Mouse (Mus musculus) limb, embryonic 15.5 days (tissue): ENCODE measurements around the gene Cachd1. TPM values are rescaled to one million over a fixed set of nuclear protein-coding genes. Genes with fewer than 3 reads are reported as not detected.

ENCODE experiments used
- ATAC-seq: fragments of 200-750 bp; cut with Nextera tagmentation; 2 replicates; pipeline ENCODE4 v1.8.0; 2017; ENCODE audit warnings: low read depth, moderate TSS enrichment; ENCODE audit not compliant: insufficient number of reproducible peaks, low FRiP score, low TSS enrichment
- H3K27ac ChIP-seq: fragments of 300-500 bp; sonication (generic); 2 replicates; pipeline ENCODE4 v1.5.1; 2015; ENCODE audit warnings: moderate library complexity, mild to moderate bottlenecking, inconsistent platforms
- H3K27me3 ChIP-seq: fragments of 300-500 bp; sonication (generic); 2 replicates; pipeline ENCODE4 v1.6.1; 2015; ENCODE audit warnings: inconsistent platforms
- H3K36me3 ChIP-seq: fragments of 300-500 bp; sonication (generic); 2 replicates; pipeline ENCODE4 v1.6.1; 2015; ENCODE audit warnings: inconsistent platforms
- H3K4me1 ChIP-seq: fragments of 300-500 bp; sonication (generic); 2 replicates; pipeline ENCODE4 v1.6.1; 2015; ENCODE audit warnings: inconsistent platforms
- H3K4me2 ChIP-seq: fragments of 300-500 bp; sonication (generic); 2 replicates; pipeline ENCODE4 v1.6.1; 2015; ENCODE audit warnings: mild to moderate bottlenecking, inconsistent platforms
- H3K4me3 ChIP-seq: fragments of 300-500 bp; sonication (generic); 2 replicates; pipeline ENCODE4 v1.5.1; 2015; ENCODE audit warnings: mild to moderate bottlenecking, inconsistent platforms
- H3K9ac ChIP-seq: fragments of 300-500 bp; sonication (generic); 2 replicates; pipeline ENCODE4 v1.6.1; 2015; ENCODE audit warnings: inconsistent platforms
- H3K9me3 ChIP-seq: fragments of 300-500 bp; sonication (generic); 2 replicates; pipeline ENCODE4 v1.6.1; 2016; ENCODE audit warnings: inconsistent platforms
- WGBS: fragments of 180-500 bp; shearing (Covaris S2); methylation state at CpG from one replicate; pipeline ENCODE4 v1.1.7; 2015; 5-methylcytosine and 5-hydroxymethylcytosine counted together
- polyA plus RNA-seq: library from polyadenylated mRNA; unstranded; fragments of >200 nt; fragmentation: Nextera tagmentation; extraction: Ambion mirVana; gene quantifications from 2 replicates; pipeline ENCODE4 v1.2.1, GENCODE M21; 2015

Cachd1 gene
- polyA plus RNA-seq, 1 experiment from 2014 or later: 31.7 TPM

- H3K36me3 ChIP-seq: peaks cover 46% of the 10 kb centered on the region
- no peak for ATAC-seq
- WGBS: 88% methylated on average over 6 of the region's 6 CpGs
Observed at GRCm38 (mm10) chr4:101001073-101001472, 224.6 kb downstream of the Cachd1 start.

DNA sequence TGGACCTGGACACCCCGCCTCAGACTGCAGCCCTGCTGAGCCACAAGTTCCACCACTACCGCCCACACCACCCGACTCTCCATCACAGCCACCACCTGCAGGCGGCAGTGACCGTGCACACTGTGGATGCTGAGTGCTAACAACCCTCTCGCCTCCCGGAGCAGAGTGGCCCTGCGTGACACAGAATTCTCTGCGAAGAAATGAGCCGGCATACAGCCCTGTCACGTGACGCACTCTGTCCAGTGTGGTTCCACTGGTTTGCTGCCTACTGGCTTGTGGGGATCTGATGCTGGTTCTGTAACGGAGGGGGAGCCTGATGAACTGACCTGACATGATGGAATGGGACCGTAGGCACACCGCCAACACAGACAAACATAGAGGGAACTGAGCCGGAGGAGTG lies 226.5 kb downstream of the Cachd1 start:
- no peak overlapping the region for H3K27ac ChIP-seq
- ATAC-seq: no peak
- H3K4me1 ChIP-seq: no peaks in the 10 kb centered on the region
- no peak overlapping the region for H3K4me3 ChIP-seq
- H3K9ac ChIP-seq: no peak overlapping the region
- no peaks in the 10 kb centered on the region for H3K27me3 ChIP-seq
- no peaks in the 10 kb centered on the region for H3K9me3 ChIP-seq
- peaks cover 51% of the 10 kb centered on the region for H3K36me3 ChIP-seq
- H3K4me2 ChIP-seq: no peak overlapping the region
- WGBS: 92% methylated on average over 16 of the region's 16 CpGs

More at GRCm38 (mm10) chr4:101001073-101001472, 224.6 kb downstream of the Cachd1 start:
- no peak overlapping the region for H3K4me2 ChIP-seq
- H3K9ac ChIP-seq: no peak overlapping the region
- no peak overlapping the region for H3K4me3 ChIP-seq
- H3K4me1 ChIP-seq: no peaks in the 10 kb centered on the region
- H3K27ac ChIP-seq: no peak overlapping the region
- H3K9me3 ChIP-seq: no peaks in the 10 kb centered on the region
- H3K27me3 ChIP-seq: no peaks in the 10 kb centered on the region

DNA sequence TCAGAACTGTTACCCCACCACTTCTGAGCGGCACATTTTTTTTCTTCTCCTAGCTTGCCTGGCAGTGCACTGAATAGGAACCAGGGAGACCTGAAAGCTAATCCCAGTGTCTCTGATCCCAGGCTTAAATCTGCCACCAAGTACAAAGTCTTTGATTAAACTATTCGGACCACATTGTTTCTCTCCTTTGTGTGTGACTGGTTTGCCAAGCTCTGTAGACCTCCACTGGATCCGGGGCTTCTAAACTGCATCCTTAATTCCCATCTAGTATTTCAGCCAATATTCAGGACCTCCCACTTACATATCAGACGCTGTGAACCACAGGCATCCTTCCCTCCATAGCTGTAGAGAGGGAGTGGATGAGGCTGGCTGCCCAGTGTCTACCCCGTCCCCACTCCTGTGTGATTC lies 231.9 kb downstream of the Cachd1 start:
- no peak for ATAC-seq

GRCm38 (mm10) chr4:101009092-101009491 lies 232.6 kb downstream of the Cachd1 start:
- no peak for ATAC-seq
- Histone ChIP-seq H3K4me1 (no peaks in the 10 kb centered on the region), H3K27me3 (no peaks in the 10 kb centered on the region), H3K4me3 (no peak overlapping the region), H3K4me2 (no peak overlapping the region), H3K36me3 (peaks cover 18% of the 10 kb centered on the region; the same call in 1 of the 2 replicates), H3K27ac (no peak overlapping the region), H3K9ac (no peak overlapping the region), H3K9me3 (no peaks in the 10 kb centered on the region)
- 77% methylated on average over 4 of the region's 4 CpGs for WGBS

More for the DNA sequence above, 231.9 kb downstream of the Cachd1 start:
- peaks cover 19% of the 10 kb centered on the region for H3K36me3 ChIP-seq
- no peaks in the 10 kb centered on the region for H3K27me3 ChIP-seq
- 72% methylated on average over 5 of the region's 5 CpGs for WGBS
- no peak overlapping the region for H3K4me2 ChIP-seq
- no peak overlapping the region for H3K9ac ChIP-seq
- H3K4me1 ChIP-seq: no peaks in the 10 kb centered on the region
- H3K4me3 ChIP-seq: no peak overlapping the region
- H3K9me3 ChIP-seq: no peaks in the 10 kb centered on the region
- H3K27ac ChIP-seq: no peak overlapping the region

DNA sequence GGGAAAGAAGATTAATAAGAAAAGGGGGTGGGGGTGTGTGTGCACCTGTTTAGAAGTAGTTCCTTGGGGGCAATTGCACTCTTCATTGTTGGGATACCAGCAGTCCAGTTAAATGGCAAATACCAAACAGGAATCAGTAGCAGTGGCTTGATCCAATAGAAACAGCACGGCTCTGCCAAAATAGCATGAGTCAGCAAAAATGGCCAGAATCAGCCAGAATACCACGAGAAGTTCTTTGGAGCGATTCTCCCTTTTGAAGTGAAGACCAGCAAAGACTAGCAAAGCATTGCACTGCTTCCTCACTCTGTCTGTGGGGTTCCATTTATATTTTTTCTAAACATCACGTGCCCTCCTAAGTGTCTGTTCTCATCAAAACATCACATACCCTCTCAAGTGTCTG lies 241.3 kb downstream of the Cachd1 start:
- Histone ChIP-seq H3K27ac (no peak overlapping the region), H3K27me3 (no peaks in the 10 kb centered on the region), H3K36me3 (no peaks in the 10 kb centered on the region), H3K9ac (no peak overlapping the region), H3K9me3 (no peaks in the 10 kb centered on the region), H3K4me2 (no peak overlapping the region), H3K4me1 (no peaks in the 10 kb centered on the region), H3K4me3 (no peak overlapping the region)
- ATAC-seq: no peak
- WGBS: 89% methylated on average over 4 of the region's 4 CpGs

DNA sequence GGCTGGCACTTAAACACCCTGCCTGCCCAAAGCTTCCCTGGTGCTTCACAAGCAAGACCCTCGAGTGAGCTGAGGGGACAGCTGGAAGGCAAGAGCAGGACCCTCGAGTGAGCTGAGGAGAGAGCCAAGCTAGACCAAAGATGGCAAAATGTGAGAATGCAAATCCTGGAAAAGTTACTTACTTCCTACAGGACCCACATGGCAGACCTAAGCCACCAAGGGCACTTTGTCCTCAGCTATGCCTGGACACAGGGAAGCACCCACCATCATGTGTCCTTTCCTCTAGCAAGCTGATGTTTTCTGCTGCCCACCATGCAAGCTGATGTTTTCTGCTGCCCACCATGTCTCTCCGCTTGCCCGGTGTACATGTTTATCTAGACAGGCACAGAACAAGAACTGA lies 244.1 kb downstream of the Cachd1 start, which contains the start of gene Gm10577:
Gm10577 (minus strand) TSS at position 101 of the 400 bp plus-strand sequence.
- Histone ChIP-seq H3K27ac (no peak within 1 kb of the TSS), H3K4me1 (no peaks in the 10 kb centered on the region), H3K4me2 (no peak within 1 kb of the TSS), H3K27me3 (no peaks in the 10 kb centered on the region), H3K9ac (no peak within 1 kb of the TSS), H3K9me3 (no peaks in the 10 kb centered on the region), H3K36me3 (no peaks in the 10 kb centered on the region), H3K4me3 (no peak within 1 kb of the TSS)
- WGBS: 78% methylated on average over 4 of the region's 4 CpGs
- no peak for ATAC-seq

- H3K9me3 ChIP-seq: no peaks in the 10 kb centered on the region
- H3K4me2 ChIP-seq: no peak overlapping the region
- no peak for ATAC-seq
- H3K27me3 ChIP-seq: no peaks in the 10 kb centered on the region
- H3K36me3 ChIP-seq: no peaks in the 10 kb centered on the region
- no peak overlapping the region for H3K27ac ChIP-seq
- no peak overlapping the region for H3K9ac ChIP-seq
- 68% methylated on average over 5 of the region's 5 CpGs for WGBS
- no peaks in the 10 kb centered on the region for H3K4me1 ChIP-seq
- no peak overlapping the region for H3K4me3 ChIP-seq
Observed at GRCm38 (mm10) chr4:101026566-101026965, 250.1 kb downstream of the Cachd1 start.

DNA sequence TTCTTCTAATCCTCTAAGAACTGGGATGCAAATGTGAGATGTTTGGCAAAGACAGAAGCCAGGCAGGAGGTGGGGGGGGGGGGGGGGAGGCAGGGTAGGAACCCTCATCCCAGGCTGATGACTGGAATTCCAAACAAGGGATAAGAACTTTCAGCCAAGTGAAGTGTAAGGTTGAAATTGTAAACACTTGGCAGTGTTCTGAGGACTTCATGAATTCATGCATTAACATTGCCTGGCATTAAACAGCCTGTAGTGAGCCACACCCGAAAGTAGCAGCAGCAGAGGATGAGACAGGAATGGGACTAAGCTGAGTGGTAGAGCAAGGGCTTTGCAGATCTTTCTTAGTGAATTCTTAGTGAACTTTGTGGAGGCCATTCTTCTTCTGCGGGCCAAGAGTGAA lies 250.5 kb downstream of the Cachd1 start:
- no peak for ATAC-seq
- Histone ChIP-seq H3K36me3 (no peaks in the 10 kb centered on the region), H3K4me1 (no peaks in the 10 kb centered on the region), H3K4me2 (no peak overlapping the region), H3K4me3 (no peak overlapping the region), H3K27me3 (no peaks in the 10 kb centered on the region), H3K27ac (no peak overlapping the region), H3K9ac (no peak overlapping the region), H3K9me3 (no peaks in the 10 kb centered on the region)
- 74% methylated on average over 2 of the region's 2 CpGs for WGBS

GRCm38 (mm10) chr4:101027852-101028411 lies 251.5 kb downstream of the Cachd1 start:
- H3K4me3 ChIP-seq: no peak overlapping the region
- H3K9me3 ChIP-seq: no peaks in the 10 kb centered on the region
- 86% methylated on average over 9 of the region's 9 CpGs for WGBS
- ATAC-seq: no peak
- no peaks in the 10 kb centered on the region for H3K36me3 ChIP-seq
- H3K4me2 ChIP-seq: no peak overlapping the region
- H3K27ac ChIP-seq: no peak overlapping the region
- no peaks in the 10 kb centered on the region for H3K27me3 ChIP-seq
- no peak overlapping the region for H3K9ac ChIP-seq
- no peaks in the 10 kb centered on the region for H3K4me1 ChIP-seq

GRCm38 (mm10) chr4:101033047-101033446 lies 256.6 kb downstream of the Cachd1 start:
- no peaks in the 10 kb centered on the region for H3K9me3 ChIP-seq
- no peaks in the 10 kb centered on the region for H3K27me3 ChIP-seq
- H3K4me2 ChIP-seq: no peak overlapping the region
- no peak overlapping the region for H3K27ac ChIP-seq
- peaks cover 5% of the 10 kb centered on the region; the same call in 1 of the 2 replicates for H3K4me1 ChIP-seq
- ATAC-seq: no peak
- no peak overlapping the region for H3K9ac ChIP-seq
- no peak overlapping the region for H3K4me3 ChIP-seq
- 74% methylated on average over 3 of the region's 3 CpGs for WGBS
- H3K36me3 ChIP-seq: no peaks in the 10 kb centered on the region

GRCm38 (mm10) chr4:101035131-101035530 lies 258.7 kb downstream of the Cachd1 start:
- no peak for ATAC-seq
- Histone ChIP-seq H3K4me1 (peaks cover 7% of the 10 kb centered on the region), H3K9me3 (no peaks in the 10 kb centered on the region), H3K9ac (no peak overlapping the region), H3K27me3 (no peaks in the 10 kb centered on the region), H3K4me2 (no peak overlapping the region), H3K27ac (no peak overlapping the region), H3K4me3 (no peak overlapping the region), H3K36me3 (no peaks in the 10 kb centered on the region)
- WGBS: 75% methylated on average over 5 of the region's 5 CpGs

DNA sequence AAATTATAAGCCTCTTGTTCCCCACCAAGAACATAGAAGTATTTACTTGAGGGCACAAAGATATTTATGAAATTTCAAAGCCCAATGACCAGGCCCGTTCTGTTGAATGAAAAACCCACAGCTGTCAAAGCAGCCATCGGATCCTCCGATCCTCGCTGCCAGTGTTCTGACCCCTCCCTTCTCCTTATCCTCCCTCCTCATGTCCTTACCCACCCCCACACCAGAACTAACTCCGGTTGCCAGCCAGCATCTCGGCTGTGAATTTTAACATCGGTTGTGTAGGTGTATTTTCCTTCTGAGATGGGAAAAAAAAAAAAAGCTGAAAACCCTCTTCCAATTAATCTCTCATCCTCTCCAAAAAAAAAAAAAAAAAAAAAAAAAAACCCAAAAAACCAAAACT lies 260.7 kb downstream of the Cachd1 start:
- no peak overlapping the region for H3K9ac ChIP-seq
- H3K4me3 ChIP-seq: no peak overlapping the region
- no peak overlapping the region for H3K4me2 ChIP-seq
- no peaks in the 10 kb centered on the region for H3K27me3 ChIP-seq
- peaks cover 7% of the 10 kb centered on the region for H3K4me1 ChIP-seq
- no peaks in the 10 kb centered on the region for H3K36me3 ChIP-seq
- no peak for ATAC-seq
- WGBS: 56% methylated on average over 7 of the region's 7 CpGs
- no peaks in the 10 kb centered on the region for H3K9me3 ChIP-seq
- no peak overlapping the region for H3K27ac ChIP-seq

GRCm38 (mm10) chr4:101043691-101044090 lies 267.2 kb downstream of the Cachd1 start:
- Histone ChIP-seq H3K36me3 (no peaks in the 10 kb centered on the region), H3K4me3 (no peak overlapping the region), H3K4me1 (no peaks in the 10 kb centered on the region), H3K27ac (no peak overlapping the region), H3K9ac (no peak overlapping the region), H3K4me2 (no peak overlapping the region), H3K9me3 (no peaks in the 10 kb centered on the region), H3K27me3 (no peaks in the 10 kb centered on the region)
- no peak for ATAC-seq
- WGBS: 69% methylated on average over 2 of the region's 2 CpGs
